Mouse (Mus musculus): ENCODE measurements around the gene Traf7.

- TF ChIP-seq CTCF (conservative IDR thresholded peaks at IDR 0.05; ENCODE audit: low read length) (no peak), POU5F1 (IDR thresholded peaks at IDR 0.05; ENCODE audit: borderline replicate concordance, low read length) (no peak)
Measured at GRCm38 (mm10) chr17:24479431-24479830, 48.3 kb downstream of the Traf7 start.

All from E14TG2a.4 (cell line).